Mouse (Mus musculus) heart, embryonic 16.5 days (tissue): ENCODE results near the gene Gm525. TPM values are rescaled to one million over a fixed set of nuclear protein-coding genes. Genes with fewer than 3 reads are reported as not detected.

ENCODE experiments used
- ATAC-seq: fragments of 200-750 bp; cut with Nextera tagmentation; replicated peaks from 2 replicates; pipeline ENCODE4 v1.8.0; 2017; ENCODE audit warnings: moderate number of reproducible peaks; ENCODE audit not compliant: insufficient read depth, low FRiP score; ENCODE audit errors: extremely low read depth
- H3K27ac ChIP-seq: fragments of 300-500 bp; sonication (generic); 2 replicates; pipeline ENCODE4 v1.5.1; 2014; ENCODE audit warnings: mild to moderate bottlenecking, low read length, control low read depth, moderate library complexity
- H3K27me3 ChIP-seq: fragments of 300-500 bp; sonication (generic); 2 replicates; pipeline ENCODE4 v1.6.1; 2014; ENCODE audit warnings: low read length, mixed read lengths; ENCODE audit not compliant: control insufficient read depth, insufficient read depth
- H3K36me3 ChIP-seq: fragments of 300-500 bp; sonication (generic); 2 replicates; pipeline ENCODE4 v1.6.1; 2014; ENCODE audit not compliant: control insufficient read depth, insufficient read depth
- H3K4me1 ChIP-seq: fragments of 300-500 bp; sonication (generic); 2 replicates; pipeline ENCODE4 v1.6.1; 2014; ENCODE audit warnings: low read length, mixed read lengths; ENCODE audit not compliant: control insufficient read depth, insufficient read depth
- H3K4me2 ChIP-seq: fragments of 300-500 bp; sonication (generic); 2 replicates; pipeline ENCODE4 v1.6.1; 2014; ENCODE audit warnings: low read depth, mild to moderate bottlenecking, control low read depth, low read length
- H3K4me3 ChIP-seq: fragments of 300-500 bp; sonication (generic); 2 replicates; pipeline ENCODE4 v1.5.1; 2014; ENCODE audit warnings: mild to moderate bottlenecking, control low read depth, low read length
- H3K9ac ChIP-seq: fragments of 300-500 bp; sonication (generic); 2 replicates; pipeline ENCODE4 v1.6.1; 2014; ENCODE audit warnings: low read length, control low read depth
- H3K9me3 ChIP-seq: fragments of 300-500 bp; sonication (generic); replicated peaks from 2 replicates; pipeline ENCODE4 v1.6.1; 2016; ENCODE audit warnings: low read length; ENCODE audit not compliant: control insufficient read depth
- WGBS: fragments of 180-500 bp; shearing (Covaris S2); extraction: QIAGEN DNeasy Blood & Tissue Kit; methylation state at CpG from one replicate; pipeline ENCODE4 v1.1.7; 2014; 5-methylcytosine and 5-hydroxymethylcytosine counted together
- polyA plus RNA-seq: library from polyadenylated mRNA; unstranded; fragments of >200 nt; fragmentation: Nextera tagmentation; extraction: Ambion mirVana; gene quantifications from 2 replicates; pipeline ENCODE4 v1.2.1, GENCODE M21; 2015

Gene Gm525
- polyA plus RNA-seq, 1 experiment from 2014 or later: 9.1 TPM

GRCm38 (mm10) chr11:89067301-89067822 lies 6.3 kb upstream of the Gm525 start:
- Histone ChIP-seq H3K9ac (peak overlapping the region; percentile 49), H3K36me3 (no peaks in the 10 kb centered on the region), H3K9me3 (no peaks in the 10 kb centered on the region), H3K4me1 (peaks cover 17% of the 10 kb centered on the region), H3K4me2 (peak overlapping the region; percentile 36; the same call in 1 of the 2 replicates), H3K4me3 (peak overlapping the region; percentile 29), H3K27me3 (no peaks in the 10 kb centered on the region), H3K27ac (peak overlapping the region; percentile 59)
- 0 out of 2 replicates have a peak, but pooled peaks have one; percentile 14 for ATAC-seq
- WGBS: 62% methylated on average over 6 of the region's 6 CpGs

- no peaks in the 10 kb centered on the region for H3K27me3 ChIP-seq
- H3K9ac ChIP-seq: no peak overlapping the region; the same call in 1 of the 2 replicates
- H3K9me3 ChIP-seq: no peaks in the 10 kb centered on the region
- 52% methylated on average over 11 of the region's 11 CpGs for WGBS
- no peak for ATAC-seq
- peak overlapping the region; percentile 59 for H3K27ac ChIP-seq
- peaks cover 17% of the 10 kb centered on the region for H3K4me1 ChIP-seq
- H3K4me2 ChIP-seq: peak overlapping the region; percentile 36; the same call in 1 of the 2 replicates
- H3K36me3 ChIP-seq: no peaks in the 10 kb centered on the region
- peak overlapping the region; percentile 29; the same call in 1 of the 2 replicates for H3K4me3 ChIP-seq
Observed at GRCm38 (mm10) chr11:89067871-89068490, 5.7 kb upstream of the Gm525 start.

- no peak overlapping the region; the same call in 1 of the 2 replicates for H3K27ac ChIP-seq
- H3K9me3 ChIP-seq: no peaks in the 10 kb centered on the region
- peaks cover 17% of the 10 kb centered on the region for H3K4me1 ChIP-seq
- ATAC-seq: peak; percentile 54; the same call in 1 of the 2 replicates
- H3K9ac ChIP-seq: no peak overlapping the region
- H3K4me2 ChIP-seq: peak overlapping the region; percentile 9; the same call in 1 of the 2 replicates
- 68% methylated on average over 14 of the region's 14 CpGs for WGBS
- H3K36me3 ChIP-seq: no peaks in the 10 kb centered on the region
- H3K27me3 ChIP-seq: no peaks in the 10 kb centered on the region
- no peak overlapping the region for H3K4me3 ChIP-seq
Observed at GRCm38 (mm10) chr11:89068649-89069048, 5.0 kb upstream of the Gm525 start.

- Histone ChIP-seq H3K4me1 (peaks cover 17% of the 10 kb centered on the region), H3K27ac (no peak overlapping the region), H3K9me3 (no peaks in the 10 kb centered on the region), H3K9ac (no peak overlapping the region), H3K4me2 (no peak overlapping the region), H3K27me3 (no peaks in the 10 kb centered on the region), H3K4me3 (no peak overlapping the region), H3K36me3 (no peaks in the 10 kb centered on the region)
- 23% methylated on average over 6 of the region's 6 CpGs for WGBS
- ATAC-seq: no peak
Observed at GRCm38 (mm10) chr11:89069303-89069702, 4.3 kb upstream of the Gm525 start.

DNA sequence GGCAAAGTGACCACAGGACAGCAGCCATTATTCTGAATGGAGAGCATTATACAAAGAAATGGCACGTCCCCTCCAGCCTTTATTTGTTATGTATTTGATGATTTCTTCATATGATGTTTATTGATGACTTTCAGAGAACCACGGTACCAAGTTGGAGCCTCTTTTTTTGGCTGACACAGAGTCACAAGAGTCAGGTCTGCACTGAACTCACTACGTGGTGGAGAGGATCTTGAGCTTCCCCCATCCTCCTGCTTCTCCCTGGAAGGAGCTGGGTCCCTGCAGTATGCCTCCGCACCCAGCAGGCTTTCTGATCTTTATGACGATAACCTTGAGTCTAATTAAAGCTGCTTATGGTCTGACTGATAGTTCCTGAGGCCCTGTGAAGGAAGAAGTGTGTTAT lies 2.1 kb upstream of the Gm525 start:
- no peak overlapping the region for H3K4me2 ChIP-seq
- no peak overlapping the region for H3K4me3 ChIP-seq
- H3K9ac ChIP-seq: no peak overlapping the region
- no peak overlapping the region for H3K27ac ChIP-seq
- no peaks in the 10 kb centered on the region for H3K9me3 ChIP-seq
- no peak for ATAC-seq
- no peaks in the 10 kb centered on the region for H3K27me3 ChIP-seq
- H3K36me3 ChIP-seq: no peaks in the 10 kb centered on the region
- WGBS: 73% methylated on average over 5 of the region's 5 CpGs
- H3K4me1 ChIP-seq: peaks cover 21% of the 10 kb centered on the region

DNA sequence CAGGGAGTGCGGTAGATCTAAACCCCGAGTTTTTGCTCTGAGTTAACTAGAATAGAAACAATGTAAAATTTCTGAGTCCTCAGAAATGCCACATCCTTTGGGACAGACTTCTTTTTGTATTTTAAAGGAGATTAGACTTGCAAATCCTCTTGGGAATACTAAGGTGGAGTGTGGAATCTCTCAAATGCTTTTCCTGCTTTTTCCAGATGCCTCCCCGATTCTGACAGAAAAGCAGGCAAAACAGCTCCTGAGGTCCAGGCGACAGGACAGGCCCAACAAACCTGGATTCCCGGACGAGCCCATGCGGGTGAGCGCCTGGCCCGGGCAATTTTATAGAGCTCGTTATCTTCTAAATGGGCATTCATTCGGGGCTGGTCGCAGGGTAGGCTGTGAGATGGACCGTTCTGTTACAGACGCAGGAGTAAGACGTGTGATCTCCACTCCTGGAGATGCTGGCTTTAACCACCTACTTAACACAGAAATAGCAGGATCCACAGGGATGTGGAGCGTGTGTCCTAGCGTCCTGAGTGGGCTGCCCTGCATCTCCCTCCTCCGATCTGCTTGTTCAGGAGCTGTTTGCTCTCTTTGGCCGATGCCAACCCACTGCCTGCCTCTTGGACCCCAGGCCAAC lies 1.3 kb downstream of the Gm525 start:
- Histone ChIP-seq H3K4me2 (no peak overlapping the region), H3K4me3 (no peak overlapping the region), H3K36me3 (no peaks in the 10 kb centered on the region), H3K27me3 (no peaks in the 10 kb centered on the region), H3K4me1 (peaks cover 5% of the 10 kb centered on the region), H3K27ac (no peak overlapping the region), H3K9ac (no peak overlapping the region), H3K9me3 (no peaks in the 10 kb centered on the region)
- ATAC-seq: no peak
- WGBS: 66% methylated on average over 19 of the region's 19 CpGs

- ATAC-seq: no peak
- H3K9me3 ChIP-seq: no peaks in the 10 kb centered on the region
- H3K36me3 ChIP-seq: no peaks in the 10 kb centered on the region
- peak overlapping the region; percentile 67 for H3K27ac ChIP-seq
- H3K9ac ChIP-seq: no peak overlapping the region
- H3K4me1 ChIP-seq: peaks cover 5% of the 10 kb centered on the region
- no peak overlapping the region for H3K4me2 ChIP-seq
- H3K27me3 ChIP-seq: no peaks in the 10 kb centered on the region
- WGBS: 53% methylated on average over 4 of the region's 4 CpGs
- H3K4me3 ChIP-seq: no peak overlapping the region
Observed at GRCm38 (mm10) chr11:89076370-89076821, 2.8 kb downstream of the Gm525 start.

DNA sequence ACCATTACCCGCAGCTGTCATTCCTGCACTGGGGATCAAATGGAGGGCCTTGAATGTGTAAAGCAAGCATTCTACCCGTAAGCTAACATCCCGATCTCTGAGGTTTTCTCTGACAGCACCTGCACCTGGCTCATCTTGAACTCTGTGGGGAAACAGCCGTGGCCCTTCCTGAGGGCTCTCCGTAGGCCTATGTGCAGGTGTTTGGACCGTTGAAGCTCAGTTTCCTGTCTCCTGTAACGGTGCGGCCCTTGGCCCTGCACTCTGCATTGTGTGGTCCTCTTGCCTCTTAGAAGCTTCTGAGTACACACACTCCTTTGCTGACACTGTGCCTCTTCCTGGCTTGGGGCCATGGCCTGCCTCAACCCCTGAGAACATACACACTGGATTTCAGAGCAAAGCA lies 4.0 kb downstream of the Gm525 start:
- peak; percentile 61 for ATAC-seq
- H3K36me3 ChIP-seq: no peaks in the 10 kb centered on the region
- H3K4me2 ChIP-seq: no peak overlapping the region
- no peak overlapping the region for H3K9ac ChIP-seq
- 74% methylated on average over 8 of the region's 8 CpGs for WGBS
- peaks cover 5% of the 10 kb centered on the region for H3K4me1 ChIP-seq
- H3K27ac ChIP-seq: peak overlapping the region; percentile 67
- H3K27me3 ChIP-seq: no peaks in the 10 kb centered on the region
- H3K4me3 ChIP-seq: no peak overlapping the region
- no peaks in the 10 kb centered on the region for H3K9me3 ChIP-seq

DNA sequence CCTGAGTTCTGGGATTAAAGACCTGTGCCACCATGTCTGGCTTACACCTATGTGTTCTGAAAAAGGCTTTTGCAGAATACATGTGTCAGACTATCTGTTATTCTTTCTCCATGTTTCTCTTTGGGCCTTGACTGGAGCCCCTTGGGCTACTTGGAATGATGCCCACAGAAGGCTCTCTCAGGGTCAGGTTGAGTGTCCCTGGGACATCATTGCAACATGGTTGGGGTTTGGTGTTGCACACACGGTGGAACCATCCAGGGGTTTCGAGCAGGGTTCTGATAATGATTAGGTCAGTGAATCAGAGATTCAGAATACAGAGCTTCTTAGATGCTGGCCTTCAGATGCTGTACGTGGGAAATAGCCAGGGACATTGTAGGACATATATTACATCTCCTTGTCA lies 4.7 kb downstream of the Gm525 start:
- H3K27me3 ChIP-seq: no peaks in the 10 kb centered on the region
- H3K9me3 ChIP-seq: no peaks in the 10 kb centered on the region
- H3K4me3 ChIP-seq: no peak overlapping the region
- no peaks in the 10 kb centered on the region for H3K36me3 ChIP-seq
- H3K9ac ChIP-seq: no peak overlapping the region
- H3K4me1 ChIP-seq: peaks cover 5% of the 10 kb centered on the region
- no peak overlapping the region for H3K4me2 ChIP-seq
- WGBS: 81% methylated on average over 3 of the region's 3 CpGs
- peak overlapping the region; percentile 13 for H3K27ac ChIP-seq
- ATAC-seq: no peak
